ENCODE assay signal across 16 mouse cellular contexts in genomic region chr8:71296784-71297183, GRCm38 (mm10). TPM values are rescaled to one million over a fixed set of nuclear protein-coding genes. Genes with fewer than 3 reads are reported as not detected.
A peak's percentile ranks its signal among the peaks of the same experiment; 100 is the strongest.
DNase-seq lines count a peak whose midpoint lies in the region; ATAC-seq lines count a peak whose summit lies in the region.
"Had no signal": no experiment of that assay in that cellular context is flagged by ENCODE, and none has a peak within 500 bp of the region (broad histone marks: within the 10 kb centered on the region; RNA-seq: fewer than 3 reads in every experiment).

No protein-coding gene starts in this region.

- H3K27ac ChIP-seq in heart, embryonic 13.5 days (replicated peaks), result 0 out of 2 replicates have a peak overlapping the region, but pooled peaks have one; percentile 5
- no peak overlapping the region for H3K27ac ChIP-seq in heart, embryonic 12.5 days (ENCODE audit: poor library complexity, severe bottlenecking)
- H3K27ac ChIP-seq in macrophage, result peak overlapping the region; percentile 99
- H3K27ac ChIP-seq in forebrain, embryonic 14.5 days (ENCODE audit: low read depth, low read length), result no peak overlapping the region
- H3K27ac ChIP-seq in midbrain, embryonic 11.5 days (ENCODE audit: low read depth, low read length), result no peak overlapping the region
- H3K27ac ChIP-seq: hindbrain, embryonic 15.5 days; limb, embryonic 15.5 days; neural tube, embryonic 12.5 days had no signal

- no peak overlapping the region for H3K4me3 ChIP-seq in heart, embryonic 13.5 days
- H3K4me3 ChIP-seq in heart, embryonic 12.5 days, result no peak overlapping the region
- no peak overlapping the region for H3K4me3 ChIP-seq in macrophage (ENCODE audit: inconsistent target)
- H3K4me3 ChIP-seq in forebrain, embryonic 14.5 days (ENCODE audit: low read depth, low read length), result no peak overlapping the region
- no peak overlapping the region for H3K4me3 ChIP-seq in midbrain, embryonic 11.5 days (ENCODE audit: low read depth, low read length)
- H3K4me3 ChIP-seq: hindbrain, embryonic 15.5 days; limb, embryonic 15.5 days; neural tube, embryonic 12.5 days had no signal

- H3K36me3 ChIP-seq in heart, embryonic 13.5 days, result peaks cover 80% of the 10 kb centered on the region
- H3K36me3 ChIP-seq in heart, embryonic 12.5 days, result peaks cover 59% of the 10 kb centered on the region
- H3K36me3 ChIP-seq in macrophage (ENCODE audit: inconsistent target), result peaks cover 7% of the 10 kb centered on the region; the same call in 1 of the 2 replicates
- H3K36me3 ChIP-seq in forebrain, embryonic 14.5 days (ENCODE audit: control insufficient read depth, insufficient read depth, low read length), result peaks cover 19% of the 10 kb centered on the region; the same call in 1 of the 2 replicates
- H3K36me3 ChIP-seq in midbrain, embryonic 11.5 days (ENCODE audit: control insufficient read depth, insufficient read depth, low read length), result no peaks in the 10 kb centered on the region

- H3K4me1 ChIP-seq in heart, embryonic 13.5 days, result peaks cover 26% of the 10 kb centered on the region
- H3K4me1 ChIP-seq in heart, embryonic 12.5 days (replicated peaks), result peaks cover 8% of the 10 kb centered on the region
- no peaks in the 10 kb centered on the region for H3K4me1 ChIP-seq in forebrain, embryonic 14.5 days (ENCODE audit: control insufficient read depth, insufficient read depth, low read length)
- H3K4me1 ChIP-seq in midbrain, embryonic 11.5 days (ENCODE audit: control insufficient read depth, insufficient read depth, low read length), result no peaks in the 10 kb centered on the region
- H3K4me1 ChIP-seq: hindbrain, embryonic 15.5 days; limb, embryonic 15.5 days; neural tube, embryonic 12.5 days had no signal

- peaks cover 91% of the 10 kb centered on the region for H3K79me2 ChIP-seq in macrophage (ENCODE audit: inconsistent target)

- no peak for ATAC-seq in heart, embryonic 13.5 days (ENCODE audit: extremely low read depth, insufficient number of reproducible peaks, low FRiP score, low TSS enrichment)
- ATAC-seq in heart, embryonic 12.5 days (ENCODE audit: insufficient number of reproducible peaks, low FRiP score), result no peak
- ATAC-seq in common myeloid progenitor, adult 5-6 weeks (replicated peaks; ENCODE audit: low read depth, poor library complexity, severe bottlenecking), result peak; percentile 23; the same call in 1 of the 2 replicates
- no peak for ATAC-seq in forebrain, embryonic 14.5 days
- ATAC-seq in midbrain, embryonic 11.5 days (ENCODE audit: low FRiP score), result no peak
- ATAC-seq: midbrain, embryonic 16.5 days had no signal

- no peak overlapping the region for H3K9ac ChIP-seq in heart, embryonic 13.5 days
- H3K9ac ChIP-seq in heart, embryonic 12.5 days, result no peak overlapping the region
- no peak overlapping the region for H3K9ac ChIP-seq in forebrain, embryonic 14.5 days (ENCODE audit: low read length)
- H3K9ac ChIP-seq in midbrain, embryonic 11.5 days (ENCODE audit: low read length), result no peak overlapping the region
- H3K9ac ChIP-seq: hindbrain, embryonic 15.5 days; limb, embryonic 15.5 days; neural tube, embryonic 12.5 days had no signal

- H3K4me2 ChIP-seq in heart, embryonic 13.5 days, result no peak overlapping the region
- H3K4me2 ChIP-seq in heart, embryonic 12.5 days, result no peak overlapping the region
- H3K4me2 ChIP-seq in forebrain, embryonic 14.5 days (ENCODE audit: low read length), result no peak overlapping the region
- no peak overlapping the region for H3K4me2 ChIP-seq in midbrain, embryonic 11.5 days
- H3K4me2 ChIP-seq: hindbrain, embryonic 15.5 days; limb, embryonic 15.5 days; neural tube, embryonic 12.5 days had no signal

- WGBS in heart, embryonic 13.5 days, result 94% methylated on average over 2 of the region's 2 CpGs
- 95% methylated on average over 2 of the region's 2 CpGs for WGBS in heart, embryonic 12.5 days
- WGBS in macrophage (ENCODE audit: missing documents), result 66% methylated on average over 2 of the region's 2 CpGs
- 96% methylated on average over 2 of the region's 2 CpGs for WGBS in forebrain, embryonic 14.5 days
- 88% methylated on average over 2 of the region's 2 CpGs for WGBS in midbrain, embryonic 11.5 days

- no peaks in the 10 kb centered on the region for H3K9me3 ChIP-seq in heart, embryonic 13.5 days
- no peaks in the 10 kb centered on the region for H3K9me3 ChIP-seq in heart, embryonic 12.5 days (replicated peaks)
- no peaks in the 10 kb centered on the region for H3K9me3 ChIP-seq in forebrain, embryonic 14.5 days (replicated peaks; ENCODE audit: control insufficient read depth, low read length)
- H3K9me3 ChIP-seq in midbrain, embryonic 11.5 days (ENCODE audit: control insufficient read depth, low read length), result no peaks in the 10 kb centered on the region
- H3K9me3 ChIP-seq: hindbrain, embryonic 15.5 days; limb, embryonic 15.5 days; neural tube, embryonic 12.5 days had no signal

- H3K27me3 ChIP-seq in heart, embryonic 13.5 days (replicated peaks), result no peaks in the 10 kb centered on the region
- no peaks in the 10 kb centered on the region for H3K27me3 ChIP-seq in heart, embryonic 12.5 days (replicated peaks)
- H3K27me3 ChIP-seq in forebrain, embryonic 14.5 days (replicated peaks; ENCODE audit: control insufficient read depth, insufficient read depth, low read length), result no peaks in the 10 kb centered on the region
- no peaks in the 10 kb centered on the region for H3K27me3 ChIP-seq in midbrain, embryonic 11.5 days (ENCODE audit: control insufficient read depth, insufficient read depth, low read length)
- H3K27me3 ChIP-seq: hindbrain, embryonic 15.5 days; limb, embryonic 15.5 days; neural tube, embryonic 12.5 days had no signal

- DNase-seq in A20 (ENCODE audit: low read depth, low spot score), result peak; percentile 75
- DNase-seq in forebrain, embryonic 14.5 days (ENCODE audit: low spot score), result no peak
- DNase-seq in midbrain, embryonic 11.5 days (ENCODE audit: low spot score, missing footprints), result no peak
- no peak for DNase-seq in lung, adult 18-20 months
- DNase-seq: adrenal gland, postnatal 25 days; cerebellum, adult 11-12 months; gastrocnemius, postnatal 10 days; kidney, postnatal 4 days had no signal

RNA-seq across cellular contexts. Expression of gene Haus8, which starts 24.1 kb away (rescaled TPM):
- 126 and 154 TPM in 2 replicates for polyA plus RNA-seq in heart, embryonic 13.5 days (2015; fragmentation: Nextera tagmentation; extraction: Ambion mirVana)
- 131 and 132 TPM in 2 replicates for polyA plus RNA-seq in heart, embryonic 12.5 days (2016; fragmentation: Nextera tagmentation; extraction: Ambion mirVana)
- 40.1 and 64.0 TPM in 2 replicates for total RNA-seq in common myeloid progenitor, adult 5-6 weeks (2017)
- 10 to 100 TPM in 25 of 26 experiments, 1 to 10 TPM in 1; 3.3 to 96.5 (median 47.3) TPM for total RNA-seq in macrophage (2018; cell fraction: chromatin; rRNA removed)
- 10 to 100 TPM; 25.2 to 59.1 (median 38.7) TPM for total RNA-seq in macrophage (2018; cell fraction: cytosol; rRNA removed)
- 10 to 100 TPM in 25 of 26 experiments, 1 to 10 TPM in 1; 8.6 to 61.0 (median 33.6) TPM for total RNA-seq in macrophage (2018; cell fraction: nucleus; rRNA removed)
- 38.3 to 72.4 TPM (median 41.3 TPM) in 3 replicates for polyA plus RNA-seq in macrophage (2018)
- 51.5 and 64.2 TPM in 2 replicates for polyA plus RNA-seq in forebrain, embryonic 14.5 days (2014; fragmentation: Nextera tagmentation; extraction: Ambion mirVana)
- polyA plus RNA-seq in midbrain, embryonic 11.5 days (2014; fragmentation: Nextera tagmentation; extraction: Ambion mirVana), result 54.9 and 58.0 TPM in 2 replicates

RNA-seq across cellular contexts. Expression of gene Myo9b, which starts 24.3 kb away (rescaled TPM):
- polyA plus RNA-seq in heart, embryonic 13.5 days (2015; fragmentation: Nextera tagmentation; extraction: Ambion mirVana), result 14.5 and 16.3 TPM in 2 replicates
- polyA plus RNA-seq in heart, embryonic 12.5 days (2016; fragmentation: Nextera tagmentation; extraction: Ambion mirVana), result 28.1 and 29.1 TPM in 2 replicates
- total RNA-seq in common myeloid progenitor, adult 5-6 weeks (2017), result 32.7 and 33.5 TPM in 2 replicates
- total RNA-seq in macrophage (2018; cell fraction: chromatin; rRNA removed), result 100 to 1,000 TPM; 236 to 753 (median 362) TPM
- total RNA-seq in macrophage (2018; cell fraction: cytosol; rRNA removed), result 100 to 1,000 TPM in 21 of 26 experiments, 10 to 100 TPM in 5; 78.0 to 159 (median 121) TPM
- total RNA-seq in macrophage (2018; cell fraction: nucleus; rRNA removed), result 100 to 1,000 TPM; 161 to 375 (median 242) TPM
- polyA plus RNA-seq in macrophage (2018), result 89.8 to 105 TPM (median 97.3 TPM) in 3 replicates
- polyA plus RNA-seq in forebrain, embryonic 14.5 days (2014; fragmentation: Nextera tagmentation; extraction: Ambion mirVana), result 11.8 and 13.0 TPM in 2 replicates
- polyA plus RNA-seq in midbrain, embryonic 11.5 days (2014; fragmentation: Nextera tagmentation; extraction: Ambion mirVana), result 14.1 and 14.9 TPM in 2 replicates

Comparison
In these comparisons a context has a peak if more than half of its experiments do, and no peak if none do; other contexts are left out.
1. H3K27ac ChIP-seq: peak in heart, embryonic 13.5 days (single experiment) and macrophage (single experiment); none in heart, embryonic 12.5 days (single experiment), forebrain, embryonic 14.5 days (single experiment) and midbrain, embryonic 11.5 days (single experiment).